Comparison of ENCODE assay signal across 9 mouse cellular contexts in the genomic region with DNA sequence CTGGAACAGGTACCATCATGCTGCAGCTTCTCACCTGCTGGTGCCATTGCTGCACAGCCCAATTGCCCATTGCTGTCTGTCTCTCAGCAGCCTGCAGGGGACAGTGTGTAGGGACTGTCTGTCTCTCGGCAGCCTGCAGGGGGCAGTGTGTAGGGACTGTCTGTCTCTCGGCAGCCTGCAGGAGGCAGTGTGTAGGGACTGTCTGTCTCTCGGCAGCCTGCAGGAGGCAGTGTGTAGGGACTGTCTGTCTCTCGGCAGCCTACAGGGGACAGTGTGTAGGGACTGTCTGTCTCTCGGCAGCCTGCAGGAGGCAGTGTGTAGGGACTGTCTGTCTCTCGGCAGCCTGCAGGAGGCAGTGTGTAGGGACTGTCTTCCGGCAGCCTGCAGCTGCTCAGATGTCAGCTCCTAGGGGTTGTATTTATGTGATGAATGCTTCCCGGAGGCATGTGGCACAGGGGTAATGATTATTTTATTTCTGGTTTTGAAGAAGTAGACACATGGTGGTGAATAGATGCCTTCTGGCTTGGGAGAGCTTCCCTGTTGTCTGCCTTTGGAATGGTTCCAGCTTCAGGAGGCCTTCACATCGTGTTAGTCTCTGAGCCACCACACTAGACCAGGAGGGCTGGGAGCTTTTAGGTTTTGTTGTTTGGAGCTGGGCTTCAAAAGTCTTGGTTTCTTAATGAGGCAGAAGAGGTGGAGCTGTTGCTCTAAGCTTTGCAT.
A peak's percentile ranks its signal among the peaks of the same experiment; 100 is the strongest.
DNase-seq lines count a peak whose midpoint lies in the region; ATAC-seq and TF ChIP-seq lines count a peak whose summit lies in the region.
"Had no signal": no experiment of that assay in that cellular context is flagged by ENCODE, and none has a peak within 500 bp of the region (broad histone marks: within the 10 kb centered on the region; RNA-seq: fewer than 3 reads in every experiment).

No protein-coding gene starts in this region.

- no peak for TF ChIP-seq EP300 in heart, adult 2 months (IDR thresholded peaks at IDR 0.05; ENCODE audit: insufficient read depth, low read depth, low read length)
- TF ChIP-seq EP300 in lung, postnatal 0 days (IDR thresholded peaks at IDR 0.05): no peak

- H3K4me2 ChIP-seq in lung, postnatal 0 days (replicated peaks; ENCODE audit: low read depth, low read length): no peak overlapping the region
- no peak overlapping the region for H3K4me2 ChIP-seq in midbrain, embryonic 16.5 days (ENCODE audit: low read length)
- no peak overlapping the region for H3K4me2 ChIP-seq in intestine, embryonic 15.5 days (replicated peaks)

- H3K9ac ChIP-seq in heart, adult 2 months (ENCODE audit: low read depth, low read length): no peak overlapping the region
- no peak overlapping the region for H3K9ac ChIP-seq in lung, postnatal 0 days (replicated peaks; ENCODE audit: low read depth)
- H3K9ac ChIP-seq in midbrain, embryonic 16.5 days (ENCODE audit: low read depth, low read length): no peak overlapping the region
- no peak overlapping the region for H3K9ac ChIP-seq in intestine, embryonic 15.5 days

- H3K9me3 ChIP-seq in heart, embryonic 10.5 days: no peaks in the 10 kb centered on the region
- H3K9me3 ChIP-seq in lung, postnatal 0 days (ENCODE audit: low read length): no peaks in the 10 kb centered on the region
- no peaks in the 10 kb centered on the region for H3K9me3 ChIP-seq in midbrain, embryonic 16.5 days (replicated peaks; ENCODE audit: control insufficient read depth, low read length, poor library complexity, severe bottlenecking)
- H3K9me3 ChIP-seq in intestine, embryonic 15.5 days: no peaks in the 10 kb centered on the region

- intact Hi-C loops in heart, adult 2 months (cut with DNase I): loop anchor here (5.0 kb wide), 1 partner anchor 198 kb away; no protein-coding TSS in a partner anchor

- H3K79me2 ChIP-seq in heart, adult 2 months (replicated peaks; ENCODE audit: control insufficient read depth, insufficient read depth, low read length): no peaks in the 10 kb centered on the region

- DNase-seq in heart, adult 2 months: no peak
- DNase-seq in heart, embryonic 10.5 days (ENCODE audit: low spot score): no peak
- DNase-seq in lung, postnatal 0 days (ENCODE audit: low spot score): no peak
- DNase-seq in lung, postnatal 25 days (ENCODE audit: low spot score): no peak
- peak; percentile 63 for DNase-seq in cerebellum, adult 11 months
- DNase-seq in thymus, postnatal 25 days: no peak

- H3K4me3 ChIP-seq in heart, adult 2 months: no peak overlapping the region
- no peak overlapping the region for H3K4me3 ChIP-seq in heart, embryonic 10.5 days
- no peak overlapping the region for H3K4me3 ChIP-seq in lung, postnatal 0 days (ENCODE audit: low read depth, low read length)
- H3K4me3 ChIP-seq in midbrain, embryonic 16.5 days (ENCODE audit: low read depth, low read length): no peak overlapping the region
- no peak overlapping the region for H3K4me3 ChIP-seq in intestine, embryonic 15.5 days (replicated peaks)
- H3K4me3 ChIP-seq: erythroblast, embryonic 14.5 days had no signal

- ATAC-seq in lung, postnatal 0 days: no peak
- ATAC-seq in midbrain, embryonic 16.5 days: peak; percentile 18; the same call in 1 of the 2 replicates
- no peak for ATAC-seq in intestine, embryonic 15.5 days

- TF ChIP-seq CTCF in heart, adult 2 months (IDR thresholded peaks at IDR 0.05): peak; percentile 46
- peak; percentile 86; the same call in 1 of the 2 replicates for TF ChIP-seq CTCF in lung, postnatal 0 days (IDR thresholded peaks at IDR 0.05)

- 80% methylated on average over 9 of the region's 9 CpGs for WGBS in heart, adult 2 months
- WGBS in heart, embryonic 10.5 days: 86% methylated on average over 9 of the region's 9 CpGs
- 77% methylated on average over 9 of the region's 9 CpGs for WGBS in lung, postnatal 0 days
- WGBS in midbrain, embryonic 16.5 days: 80% methylated on average over 9 of the region's 9 CpGs
- 81% methylated on average over 9 of the region's 9 CpGs for WGBS in intestine, embryonic 15.5 days

- TF ChIP-seq POLR2A in heart, adult 2 months (IDR thresholded peaks at IDR 0.05; ENCODE audit: insufficient read depth, low read depth, low read length): no peak

- no peaks in the 10 kb centered on the region for H3K27me3 ChIP-seq in heart, adult 2 months (ENCODE audit: control insufficient read depth, insufficient read depth, low read length)
- H3K27me3 ChIP-seq in heart, embryonic 10.5 days (ENCODE audit: insufficient read depth, poor library complexity, severe bottlenecking): no peaks in the 10 kb centered on the region
- no peaks in the 10 kb centered on the region for H3K27me3 ChIP-seq in lung, postnatal 0 days (replicated peaks; ENCODE audit: insufficient read depth, low read length)
- H3K27me3 ChIP-seq in midbrain, embryonic 16.5 days (ENCODE audit: control insufficient read depth, insufficient read depth, low read depth, low read length): no peaks in the 10 kb centered on the region
- no peaks in the 10 kb centered on the region for H3K27me3 ChIP-seq in intestine, embryonic 15.5 days (replicated peaks)

- no peaks in the 10 kb centered on the region for H3K4me1 ChIP-seq in heart, adult 2 months (ENCODE audit: control insufficient read depth, insufficient read depth, low read length)
- peaks cover 8% of the 10 kb centered on the region; the same call in 1 of the 2 replicates for H3K4me1 ChIP-seq in heart, embryonic 10.5 days
- H3K4me1 ChIP-seq in lung, postnatal 0 days (ENCODE audit: insufficient read depth, low read depth, low read length): no peaks in the 10 kb centered on the region
- H3K4me1 ChIP-seq in midbrain, embryonic 16.5 days (ENCODE audit: control insufficient read depth, insufficient read depth, low read length): 0 out of 2 replicates have a peak, but pooled peaks cover 3% of the 10 kb centered on the region
- no peaks in the 10 kb centered on the region for H3K4me1 ChIP-seq in intestine, embryonic 15.5 days (replicated peaks)

- no peak overlapping the region for H3K27ac ChIP-seq in heart, adult 2 months
- no peak overlapping the region for H3K27ac ChIP-seq in heart, embryonic 10.5 days
- no peak overlapping the region for H3K27ac ChIP-seq in lung, postnatal 0 days (ENCODE audit: low read length)
- H3K27ac ChIP-seq in midbrain, embryonic 16.5 days (ENCODE audit: low read length): peak overlapping the region; percentile 15; the same call in 1 of the 2 replicates
- no peak overlapping the region for H3K27ac ChIP-seq in intestine, embryonic 15.5 days

- H3K36me3 ChIP-seq in heart, adult 2 months (ENCODE audit: control insufficient read depth, insufficient read depth, low read length): no peaks in the 10 kb centered on the region
- no peaks in the 10 kb centered on the region for H3K36me3 ChIP-seq in heart, embryonic 10.5 days
- no peaks in the 10 kb centered on the region for H3K36me3 ChIP-seq in lung, postnatal 0 days (ENCODE audit: insufficient read depth, low read length)
- H3K36me3 ChIP-seq in midbrain, embryonic 16.5 days (ENCODE audit: control insufficient read depth, insufficient read depth, low read length): no peaks in the 10 kb centered on the region
- H3K36me3 ChIP-seq in intestine, embryonic 15.5 days: no peaks in the 10 kb centered on the region
